Mouse (Mus musculus): ENCODE data around the gene Lyst. TPM values are rescaled to one million over a fixed set of nuclear protein-coding genes. Genes with fewer than 3 reads are reported as not detected.

Gene Lyst
- polyA plus RNA-seq (2014; fragmentation: Illumina TruSeq; extraction: RNeasy Lipid Tissue Mini Kit (QIAGEN cat#74804); ENCODE audit: low read depth, low replicate concordance) = 8.5 TPM

GRCm38 (mm10) chr13:13590048-13591011 is at the start of gene Lyst:
Gene Lyst (plus strand): TSS chr13:13590397.

GRCm38 (mm10) chr13:13783894-13784419 is 193.8 kb downstream of the Lyst start, which contains the start of gene Gng4:
Gene Gng4 (plus strand): TSS chr13:13784059.

Other genes starting within 250 kb of the Lyst start
- 42.6 TPM for gene Gpr137b, start 196.4 kb upstream of the Lyst start, polyA plus RNA-seq (2014; fragmentation: Illumina TruSeq; extraction: RNeasy Lipid Tissue Mini Kit (QIAGEN cat#74804); ENCODE audit: low read depth, low replicate concordance)
- gene Nid1, start 152.8 kb upstream of the Lyst start, polyA plus RNA-seq (2014; fragmentation: Illumina TruSeq; extraction: RNeasy Lipid Tissue Mini Kit (QIAGEN cat#74804); ENCODE audit: low read depth, low replicate concordance) = 65.5 TPM
- gene Gng4, start 193.7 kb downstream of the Lyst start, polyA plus RNA-seq (2014; fragmentation: Illumina TruSeq; extraction: RNeasy Lipid Tissue Mini Kit (QIAGEN cat#74804); ENCODE audit: low read depth, low replicate concordance) = 5.7 TPM